Mouse (Mus musculus) spleen, embryonic (tissue): Measurements from ENCODE around the gene Ttc28.

ENCODE experiments used
- CTCF ChIA-PET: fragments of 350-600 bp; sonication (Branson Sonifier 250); formaldehyde crosslinking; loops from one replicate; lab custom pipeline; 2022; lab: Charles Lee

Gene Ttc28

GRCm38 (mm10) chr5:111085849-111086248 is 206.2 kb downstream of the Ttc28 start:
- CTCF ChIA-PET = interaction anchor here (0.6 kb wide), 2 partner anchors 9 to 117 kb away, joined by 3 read pairs; no protein-coding TSS in a partner anchor

DNA sequence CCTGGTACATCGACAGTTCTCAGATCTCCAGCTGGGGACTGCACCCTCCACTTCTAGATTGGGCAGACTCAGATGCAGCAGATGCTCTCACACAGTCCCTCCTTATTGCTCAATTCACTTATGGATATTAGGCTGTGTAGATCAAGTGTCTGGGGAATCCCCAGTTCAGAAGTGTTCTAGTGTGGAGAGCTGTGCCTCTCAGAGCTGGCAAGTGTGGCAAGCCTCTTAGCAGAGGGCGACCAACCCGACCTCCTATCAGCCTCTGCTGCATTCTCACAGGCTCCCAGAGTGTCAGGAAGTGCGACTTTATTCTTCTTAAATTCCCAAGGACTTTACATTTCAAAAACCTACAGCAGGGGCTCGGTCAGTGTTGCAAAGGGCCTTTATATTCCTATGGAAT is 217.1 kb downstream of the Ttc28 start:
- CTCF ChIA-PET = no interaction called here

DNA sequence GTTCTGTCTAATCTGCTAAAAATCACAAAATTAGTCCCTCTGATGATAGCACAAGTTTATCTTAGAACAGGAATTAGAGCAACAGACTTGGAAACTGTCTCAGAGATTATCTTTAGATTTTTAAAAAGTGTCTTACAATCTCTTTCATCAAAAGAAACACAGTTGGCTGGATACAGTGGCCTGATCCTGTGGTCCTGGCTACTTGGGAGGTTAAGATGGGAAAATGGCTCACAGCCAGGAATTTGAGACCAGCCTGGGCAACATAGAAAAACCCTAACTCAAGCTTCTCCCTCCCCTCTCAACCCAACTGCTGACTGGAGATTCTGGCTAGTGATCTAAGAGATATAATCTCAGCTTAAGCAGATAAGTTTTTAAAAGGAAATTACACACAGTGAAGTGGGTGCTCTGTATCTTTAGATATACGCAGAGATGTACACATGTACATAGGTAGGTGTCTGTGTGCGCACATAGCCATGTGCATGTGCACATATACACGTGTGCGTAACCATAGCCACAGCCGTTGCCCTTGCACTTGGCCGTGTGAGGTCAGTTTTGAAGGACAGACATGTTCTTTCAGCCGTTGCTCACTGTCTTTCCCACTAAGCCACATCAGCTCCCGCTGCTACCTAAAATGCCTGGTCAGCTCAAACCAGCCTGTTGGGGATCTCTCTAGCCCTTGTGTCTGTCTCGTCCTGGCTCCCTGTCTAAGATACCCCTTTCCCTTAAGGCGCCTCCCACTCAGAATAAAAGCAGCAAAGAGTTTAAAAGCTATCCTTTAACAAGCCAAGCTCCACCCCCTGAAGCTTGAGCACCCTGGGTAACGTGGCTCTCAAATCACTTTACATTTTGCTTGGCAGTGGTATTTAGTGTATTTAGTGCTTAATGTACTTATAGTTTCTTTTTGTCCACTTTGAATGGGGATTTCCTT is 217.9 kb downstream of the Ttc28 start:
- CTCF ChIA-PET = no interaction called here

DNA sequence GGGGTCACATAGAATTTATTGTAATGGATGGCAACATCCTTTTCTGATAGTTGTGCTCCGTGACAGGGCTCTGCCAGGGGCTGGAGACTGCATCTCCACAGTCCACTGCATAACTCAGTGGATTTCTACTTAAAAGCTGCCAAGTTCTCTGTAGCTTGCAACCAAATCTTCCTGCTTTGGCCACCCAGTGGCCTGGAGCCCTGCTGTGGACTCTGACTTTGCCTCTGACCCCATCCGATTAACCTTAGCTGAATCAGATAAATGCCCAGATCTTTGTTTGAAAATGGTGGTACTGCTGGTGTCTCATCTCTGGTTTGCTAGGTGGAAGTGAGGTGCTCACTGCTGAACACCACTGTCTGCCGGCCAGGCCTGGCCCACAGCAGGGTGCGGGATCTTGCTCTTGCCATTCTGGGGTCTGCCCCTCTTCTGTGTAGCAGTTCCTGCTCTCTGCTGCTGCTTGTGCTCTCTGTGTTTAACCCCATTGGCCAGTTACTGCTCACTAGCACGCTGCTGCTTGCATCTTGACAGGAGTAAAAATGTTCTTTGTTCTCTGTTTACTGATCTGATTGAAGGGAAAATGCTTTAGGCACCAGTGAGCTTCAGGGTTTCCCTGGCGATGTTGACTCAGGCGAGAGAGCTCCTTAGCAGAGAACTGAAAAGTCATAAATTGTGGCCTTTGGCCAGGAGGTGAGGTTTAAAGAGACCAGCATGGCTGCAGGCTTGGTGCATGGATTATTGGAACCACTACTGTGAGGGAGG is 219.1 kb downstream of the Ttc28 start:
- CTCF ChIA-PET = no interaction called here

DNA sequence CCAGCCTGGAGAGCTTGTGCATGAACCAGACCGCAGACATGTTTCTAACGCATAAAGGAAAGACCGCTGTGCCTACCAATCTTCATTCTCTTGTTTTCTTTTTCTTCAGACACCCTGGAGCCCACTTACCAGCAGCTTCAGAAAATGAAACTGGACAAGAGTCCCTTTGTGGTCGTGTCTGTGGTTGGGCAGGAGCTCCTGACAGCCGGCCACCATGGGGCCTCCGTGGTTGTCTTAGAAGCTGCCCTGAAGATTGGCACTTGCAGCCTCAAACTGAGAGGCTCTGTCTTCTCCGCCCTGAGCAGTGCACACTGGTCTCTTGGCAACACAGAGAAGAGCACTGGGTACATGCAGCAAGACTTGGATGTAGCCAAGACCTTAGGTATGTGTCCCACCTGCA is 221.0 kb downstream of the Ttc28 start:
- CTCF ChIA-PET = no interaction called here

DNA sequence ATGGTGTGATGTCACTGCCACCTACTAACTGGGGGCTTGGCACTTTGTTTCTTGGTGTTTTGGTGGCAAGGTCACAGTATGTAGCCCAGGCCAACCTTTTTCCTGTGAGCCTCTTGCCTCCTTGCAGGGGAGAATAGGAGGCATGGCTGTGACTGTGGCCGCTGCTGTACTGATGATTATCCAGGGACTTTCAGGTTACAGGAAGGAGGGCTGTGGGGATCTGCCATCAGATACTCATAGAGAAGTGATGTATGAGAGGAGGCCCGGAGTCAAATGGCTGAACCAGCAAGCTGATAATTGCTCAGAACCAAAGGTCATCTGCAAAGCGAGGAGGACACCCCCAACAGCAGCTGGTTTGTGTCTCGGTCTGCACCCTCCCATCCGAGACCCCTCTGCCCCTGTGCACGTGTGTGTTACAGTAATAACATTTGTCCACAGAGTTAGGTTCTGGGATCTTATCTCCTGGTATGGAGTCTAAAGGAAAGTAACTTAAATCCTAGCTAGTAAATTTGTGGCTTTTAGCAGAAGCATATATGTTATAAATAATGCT is 221.9 kb downstream of the Ttc28 start:
- CTCF ChIA-PET = no interaction called here

- CTCF ChIA-PET = no interaction called here
Measured at GRCm38 (mm10) chr5:111104801-111105200, 225.2 kb downstream of the Ttc28 start.

DNA sequence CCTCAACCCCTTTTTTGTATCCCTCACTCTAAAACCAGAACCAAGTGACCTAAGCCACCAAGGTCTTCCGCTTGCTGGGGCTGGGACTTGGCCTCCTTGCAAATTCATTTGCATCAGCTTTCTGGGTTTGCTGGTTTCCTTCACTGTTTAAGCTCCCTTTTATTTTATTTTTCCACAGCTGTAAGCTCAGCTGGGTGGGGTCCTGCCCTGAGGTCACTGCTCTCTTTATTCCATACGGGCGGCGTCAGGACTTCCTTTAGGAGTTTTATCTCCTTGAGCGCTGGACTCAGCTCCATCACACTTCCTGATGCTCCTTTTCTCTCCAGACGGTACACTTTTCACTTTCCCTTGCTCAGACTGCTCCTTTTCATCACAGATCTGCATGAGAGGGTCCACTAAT is 231.8 kb downstream of the Ttc28 start:
- CTCF ChIA-PET = interaction anchor here (0.7 kb wide), 1 partner anchor 39 kb away, joined by 10 read pairs; no protein-coding TSS in a partner anchor

DNA sequence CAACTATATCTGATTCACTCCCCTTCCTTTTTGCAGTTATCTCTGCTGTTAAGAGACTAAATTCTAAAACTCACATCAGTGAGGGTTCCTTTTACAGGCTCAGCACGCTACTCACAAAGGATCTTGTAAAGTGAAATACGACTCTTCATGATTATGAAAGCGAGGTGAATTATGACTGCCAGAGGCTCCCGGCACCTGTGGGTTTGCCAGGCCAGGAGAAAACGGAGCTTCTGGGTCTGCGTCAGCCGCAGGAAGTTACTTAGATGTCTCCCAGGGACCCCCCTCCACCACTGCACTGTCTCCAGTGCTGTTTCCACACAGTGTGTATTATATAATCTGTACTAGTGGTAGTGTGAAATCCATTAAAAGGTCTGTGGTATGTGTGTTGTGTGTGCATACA is 233.6 kb downstream of the Ttc28 start:
- CTCF ChIA-PET = no interaction called here

DNA sequence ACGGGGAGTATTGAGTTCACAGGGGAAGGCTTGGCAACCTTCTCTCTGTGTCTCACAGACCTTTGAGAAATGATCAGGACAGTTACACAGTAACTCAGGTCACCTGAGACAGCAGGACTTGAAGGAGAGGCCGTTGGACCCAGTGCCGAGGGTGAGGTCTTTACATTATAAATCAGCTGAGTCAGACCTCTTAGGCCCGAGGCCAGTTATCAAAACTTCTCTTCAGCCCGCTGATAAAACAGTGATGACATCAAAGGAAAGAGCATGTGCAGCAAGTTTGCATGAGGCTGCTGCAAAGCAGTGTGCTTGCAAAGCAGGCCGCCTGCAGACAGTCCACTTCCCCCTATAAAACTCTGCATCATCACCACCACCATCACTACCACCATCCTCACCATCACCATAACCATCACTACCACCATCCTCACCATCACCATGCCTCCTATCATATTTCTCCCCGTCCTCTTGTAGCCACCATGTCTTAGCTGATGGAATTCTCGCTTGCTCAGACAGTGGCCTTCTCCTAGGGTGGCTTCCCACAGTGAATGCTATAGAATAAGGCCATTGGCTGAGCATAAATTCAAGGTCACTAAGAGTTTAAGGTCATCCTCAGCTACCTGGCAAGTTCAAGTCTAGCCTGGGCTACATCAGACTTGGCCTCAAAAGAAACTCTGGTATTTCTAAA is 234.2 kb downstream of the Ttc28 start:
- CTCF ChIA-PET = no interaction called here

- CTCF ChIA-PET = no interaction called here
Measured at GRCm38 (mm10) chr5:111114597-111114996, 235.0 kb downstream of the Ttc28 start.

DNA sequence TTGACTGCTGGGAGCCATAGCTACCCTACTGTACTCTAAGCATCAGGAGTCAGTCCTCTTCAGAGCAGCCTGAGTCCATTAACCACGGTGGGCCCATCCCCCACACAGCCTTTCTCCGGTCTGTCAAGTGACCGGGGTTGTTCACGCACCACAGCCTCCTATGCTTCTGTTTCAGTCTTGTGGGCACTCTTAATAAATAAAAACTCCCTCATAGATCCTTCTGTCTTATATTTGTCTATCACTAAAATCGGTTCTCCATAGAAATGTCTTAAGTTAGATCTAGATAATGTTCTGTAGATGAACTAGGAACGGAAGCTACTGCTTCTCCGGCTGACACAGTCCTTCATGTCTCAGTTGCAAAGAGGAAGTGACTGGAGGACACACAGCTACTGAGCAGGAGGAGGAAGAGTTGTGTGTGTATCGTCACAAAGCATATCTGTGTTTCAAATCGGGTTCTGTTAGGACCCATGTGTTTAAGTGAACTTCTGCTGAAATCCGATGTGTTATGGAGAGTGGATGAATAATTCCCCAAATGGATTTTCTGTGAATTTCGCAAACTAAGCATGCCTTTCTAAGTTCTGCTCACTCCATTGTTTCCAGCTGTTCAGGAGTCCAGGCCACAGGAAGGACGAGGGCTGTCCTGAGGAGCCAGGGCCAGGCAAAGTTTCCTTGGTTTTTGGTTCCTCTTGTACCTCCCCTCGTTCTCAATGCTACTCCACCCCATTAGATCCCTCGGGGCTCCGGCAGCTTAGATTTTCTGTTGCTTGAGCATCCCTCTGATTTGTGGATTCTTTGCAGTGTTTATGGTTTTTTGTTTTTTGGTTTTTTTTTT is 236.1 kb downstream of the Ttc28 start:
- CTCF ChIA-PET = interaction anchor here (0.5 kb wide), 1 partner anchor 98 kb away, joined by 4 read pairs; no protein-coding TSS in a partner anchor

- CTCF ChIA-PET = no interaction called here
Measured at GRCm38 (mm10) chr5:111119805-111120204, 240.2 kb downstream of the Ttc28 start.

DNA sequence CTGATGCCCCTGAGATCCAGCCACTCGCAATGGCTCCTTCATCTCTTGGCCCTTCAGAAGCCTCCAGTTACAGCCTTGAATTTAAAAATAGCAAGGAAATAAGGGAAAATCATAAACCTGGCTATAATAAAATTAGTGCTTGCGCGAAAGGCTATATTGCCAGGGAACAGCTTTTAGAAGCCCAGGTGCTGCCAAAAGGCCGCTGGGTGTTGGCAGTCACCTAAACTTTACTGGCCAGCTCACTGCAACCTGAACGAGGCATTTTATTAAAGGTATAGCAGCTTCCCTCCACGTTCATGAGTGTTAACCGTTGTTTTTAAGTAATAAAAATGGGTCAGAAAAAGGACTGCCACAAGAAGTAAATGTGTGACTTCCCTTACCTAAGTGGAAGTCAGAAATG is 240.7 kb downstream of the Ttc28 start:
- CTCF ChIA-PET = no interaction called here

GRCm38 (mm10) chr5:111120705-111121420 is 241.3 kb downstream of the Ttc28 start:
- CTCF ChIA-PET = no interaction called here

DNA sequence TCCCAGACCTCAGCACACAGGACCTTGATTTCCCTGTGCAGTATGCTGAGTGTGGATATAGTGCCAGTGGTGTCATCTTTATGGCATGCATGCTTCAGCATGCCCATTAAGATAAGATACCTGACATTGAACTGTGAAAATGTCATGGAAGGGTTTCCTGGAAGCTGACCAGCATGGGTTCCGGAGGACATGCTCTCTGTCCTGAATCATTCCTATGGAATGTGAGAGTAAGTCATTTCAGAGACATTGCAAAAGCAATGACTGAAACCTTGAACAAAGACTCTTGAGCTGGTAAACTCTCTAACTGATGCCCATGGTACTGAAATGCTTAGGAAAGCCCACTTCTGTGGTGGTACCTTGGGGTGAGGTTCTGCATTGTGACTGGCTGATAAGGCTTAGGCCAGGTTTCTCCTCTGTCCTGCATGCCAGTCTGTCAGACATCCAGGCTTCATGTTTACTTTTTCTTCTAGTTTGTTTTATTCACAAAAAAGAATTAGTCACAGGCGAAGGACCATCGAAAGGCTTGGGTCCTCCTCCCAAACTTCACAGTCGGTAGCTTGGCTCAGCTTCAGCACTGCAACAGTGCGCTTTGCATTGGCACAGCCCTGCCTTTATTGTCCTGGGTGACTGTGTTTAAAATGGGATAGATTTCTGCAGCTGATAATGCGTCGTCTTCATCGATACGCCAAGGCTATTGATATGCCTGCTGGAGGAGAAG is 242.9 kb downstream of the Ttc28 start:
- CTCF ChIA-PET = no interaction called here

DNA sequence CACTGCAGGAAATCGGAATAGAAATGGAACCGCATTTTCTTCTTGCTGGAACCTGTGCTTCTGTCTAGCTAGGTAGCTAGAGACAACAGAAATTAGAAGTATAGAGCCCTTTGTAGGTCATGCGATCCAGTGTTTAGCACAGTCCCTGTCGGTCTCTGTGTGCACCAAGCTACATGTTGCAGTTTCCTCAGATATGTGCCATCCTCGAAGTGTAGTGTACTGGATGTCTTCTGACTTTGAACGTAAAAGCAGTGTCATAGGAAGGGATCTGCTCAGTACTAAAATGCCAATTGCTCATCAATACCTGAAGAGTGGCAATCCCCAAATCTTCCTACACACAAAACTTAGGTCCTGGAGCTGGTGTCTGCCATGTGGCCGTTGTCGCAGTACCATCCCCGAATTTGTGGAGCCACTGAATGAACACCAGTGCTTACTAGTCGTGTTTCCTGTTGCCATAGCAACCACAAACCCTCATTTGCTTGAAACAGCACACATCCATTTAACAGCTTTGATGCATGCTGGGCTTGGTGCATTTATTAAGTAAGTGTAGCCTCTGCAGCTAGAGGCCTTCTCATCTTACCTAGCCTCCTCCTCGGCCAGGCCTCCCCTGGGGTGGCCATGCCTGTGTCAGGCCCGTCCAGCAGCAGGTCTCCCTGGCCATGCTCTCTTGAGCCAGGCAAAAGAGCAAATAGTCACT is 243.6 kb downstream of the Ttc28 start:
- CTCF ChIA-PET = no interaction called here

DNA sequence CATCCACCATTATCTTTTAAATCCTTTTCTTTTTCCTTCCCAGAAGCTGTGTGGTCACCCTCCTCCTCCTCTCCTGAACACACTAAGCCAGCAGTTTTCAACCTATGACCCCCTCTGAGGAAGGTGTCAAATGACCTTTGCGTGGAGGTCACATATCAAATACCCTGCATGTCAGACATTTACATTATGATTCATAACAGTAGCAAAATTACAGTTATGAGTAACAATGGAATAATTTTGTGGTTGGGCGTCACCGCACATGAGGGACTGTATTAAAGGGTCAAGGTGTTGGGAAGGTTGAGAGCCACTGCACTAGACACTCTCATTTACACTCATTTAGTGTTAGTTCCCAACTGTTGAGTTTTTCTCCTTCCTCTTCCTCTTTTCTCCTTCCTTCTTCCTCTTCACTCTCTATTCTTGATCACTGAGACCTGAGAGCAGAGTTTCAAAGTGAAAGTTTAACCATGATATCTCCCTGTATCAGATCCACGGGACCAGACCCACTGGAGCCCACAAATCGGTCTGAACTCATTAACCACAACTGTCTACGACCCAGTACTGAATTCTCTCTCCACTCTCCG is 245.1 kb downstream of the Ttc28 start:
- CTCF ChIA-PET = no interaction called here
